Mouse (Mus musculus): Measurements from ENCODE around the gene Mboat1.

GRCm38 (mm10) chr13:30251431-30251830, 115.1 kb downstream of the Mboat1 start:
- TF ChIP-seq CTCF (IDR thresholded peaks at IDR 0.05) (no peak), POLR2A (IDR thresholded peaks at IDR 0.05; ENCODE audit: insufficient read depth, low read depth, low read length) (no peak), EP300 (IDR thresholded peaks at IDR 0.05; ENCODE audit: insufficient read depth, low read depth, low read length) (no peak)

Measured in heart, adult 2 months (tissue).